Mouse (Mus musculus): ENCODE measurements at regions not wholly inside any gene's neighbourhood (a gene's known extent, or its start where the extent isn't known, plus 50 kb on each side); places are given as distances from the start of the nearest gene placed in this dataset.
"Not testable (repeated sequence)": the region's sequence is repeated elsewhere in the genome, so short reads cannot be mapped to it uniquely, and the experiment has no call there.

DNA sequence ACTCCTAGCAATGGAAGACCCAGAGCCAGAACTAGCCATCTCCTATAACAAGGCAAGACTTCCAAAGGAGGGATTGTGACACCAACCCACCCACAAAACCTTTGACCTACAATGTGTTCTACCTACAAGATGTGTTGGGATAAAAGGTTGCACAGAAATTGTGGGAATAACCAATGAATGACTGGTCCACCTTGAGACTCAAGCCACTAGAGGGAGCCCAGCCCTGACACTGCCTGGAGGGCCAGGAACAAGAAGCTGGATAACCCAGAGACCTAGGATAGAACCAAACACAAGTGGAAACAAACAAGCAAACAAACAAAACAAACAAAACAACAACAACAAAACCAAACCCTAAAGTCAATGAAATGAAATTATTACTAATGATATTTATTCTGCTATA lies 288.8 kb downstream of the Dchs2 start:
- peak in 1 of 2 experiments; percentile 7 for DNase-seq (ENCODE audit: low spot score in 2 of 2)

DNA sequence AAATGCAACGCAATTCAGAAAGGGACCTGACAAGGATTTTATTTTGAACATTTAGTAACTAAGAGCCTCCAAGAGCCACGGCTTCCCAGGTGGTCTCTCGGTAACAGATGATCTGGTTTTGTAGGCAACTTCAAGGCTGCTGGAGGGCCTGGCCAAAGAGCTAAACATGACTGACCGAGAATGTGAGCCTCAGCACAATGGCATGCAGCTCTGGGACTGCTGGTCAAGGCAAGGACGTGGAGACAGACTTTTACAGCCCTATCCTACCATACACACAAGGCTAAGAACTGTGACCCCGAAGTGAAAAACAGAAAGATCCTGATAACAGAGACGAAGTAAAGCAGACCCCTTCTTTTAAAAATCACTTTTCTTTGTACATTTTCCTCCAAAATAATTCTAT lies 296.5 kb downstream of the Dchs2 start:
- no peak for DNase-seq (ENCODE audit: low spot score in 2 of 2)

DNA sequence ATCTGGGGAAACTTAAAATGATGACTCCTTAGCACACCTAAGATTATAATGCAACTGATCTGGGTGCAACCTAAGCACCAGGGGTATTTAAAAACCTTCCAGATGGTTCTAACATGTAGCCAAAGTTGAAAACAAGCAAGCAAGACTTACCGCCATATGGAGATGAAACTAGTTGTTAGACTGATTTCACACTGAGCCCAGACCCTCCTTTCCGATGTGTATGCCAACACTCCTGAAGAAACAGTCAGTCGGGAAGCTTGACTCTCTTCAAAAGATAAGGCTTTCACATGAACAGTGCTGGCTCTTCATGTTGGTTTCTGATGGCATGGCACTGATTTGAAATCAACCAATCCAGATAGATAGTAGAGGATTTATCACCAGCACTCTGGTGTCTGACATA lies 301.6 kb downstream of the Dchs2 start:
- no peak for DNase-seq (ENCODE audit: low spot score in 2 of 2)

DNA sequence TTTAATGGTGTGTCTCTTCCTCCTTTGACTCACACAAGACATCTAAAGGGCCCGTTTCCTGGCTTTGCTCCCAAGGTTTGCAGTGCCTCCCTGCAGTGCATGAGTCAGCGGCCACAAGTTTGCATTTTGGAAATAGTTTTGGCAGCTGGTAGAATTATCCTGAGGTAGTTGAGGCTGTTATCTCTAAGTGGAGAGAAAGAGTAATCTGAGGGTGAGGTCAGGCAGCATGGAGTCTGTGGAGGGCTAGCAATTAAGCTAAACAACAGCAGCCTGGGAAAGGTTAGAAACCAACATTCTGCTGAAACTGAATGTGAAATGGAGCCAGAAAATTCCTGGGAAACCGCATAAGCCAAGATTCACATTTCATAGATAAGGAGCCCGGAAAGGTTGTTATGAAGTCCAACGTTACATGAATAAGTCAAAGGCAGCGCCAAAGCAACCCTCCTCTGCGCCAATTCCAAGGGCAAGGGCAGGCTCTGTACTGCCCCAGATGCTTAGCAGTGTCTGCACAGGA lies 318.5 kb downstream of the Dchs2 start:
- DNase-seq (ENCODE audit: low spot score in 2 of 2): no peak

DNA sequence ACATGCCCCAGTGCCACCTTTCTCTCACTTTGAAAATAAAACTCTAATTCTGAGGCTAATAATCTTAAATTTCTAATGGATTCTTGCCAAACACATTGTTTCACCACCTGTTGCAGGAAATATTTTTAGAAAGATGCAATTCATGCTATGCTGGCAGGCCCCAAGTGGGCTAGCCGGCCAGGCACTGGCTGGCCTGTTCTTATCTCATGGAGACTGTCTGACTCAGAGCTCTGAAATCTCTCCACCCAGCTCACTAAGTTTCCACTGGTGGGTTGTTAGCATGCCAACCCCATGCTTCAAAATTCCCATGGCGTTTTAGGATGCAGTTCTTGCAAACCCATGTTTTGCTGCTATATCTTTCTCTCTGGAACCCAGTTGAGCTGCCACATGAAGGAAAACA lies 315.5 kb upstream of the Sfrp2 start:
- no peak for DNase-seq (ENCODE audit: low spot score in 2 of 2)

DNA sequence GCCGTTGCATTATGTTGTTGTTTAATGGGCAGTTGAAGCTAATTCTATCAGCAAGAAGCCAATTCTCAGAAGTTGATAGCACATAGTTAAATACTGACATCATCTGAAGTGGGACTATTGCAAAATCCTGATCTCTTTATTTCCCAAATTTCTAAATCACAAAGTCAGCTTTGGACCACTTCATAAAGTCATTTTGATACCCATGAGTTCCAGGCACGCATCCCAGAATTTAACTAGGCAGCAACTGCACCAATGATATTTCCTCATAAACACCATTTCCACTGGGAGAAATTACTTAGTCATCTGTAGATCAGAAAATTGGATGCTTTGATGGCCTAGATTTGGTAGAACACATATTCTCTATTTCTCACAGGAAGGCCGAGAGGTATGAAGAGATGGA lies 314.8 kb upstream of the Sfrp2 start:
- no peak for DNase-seq (ENCODE audit: low spot score in 2 of 2)

DNA sequence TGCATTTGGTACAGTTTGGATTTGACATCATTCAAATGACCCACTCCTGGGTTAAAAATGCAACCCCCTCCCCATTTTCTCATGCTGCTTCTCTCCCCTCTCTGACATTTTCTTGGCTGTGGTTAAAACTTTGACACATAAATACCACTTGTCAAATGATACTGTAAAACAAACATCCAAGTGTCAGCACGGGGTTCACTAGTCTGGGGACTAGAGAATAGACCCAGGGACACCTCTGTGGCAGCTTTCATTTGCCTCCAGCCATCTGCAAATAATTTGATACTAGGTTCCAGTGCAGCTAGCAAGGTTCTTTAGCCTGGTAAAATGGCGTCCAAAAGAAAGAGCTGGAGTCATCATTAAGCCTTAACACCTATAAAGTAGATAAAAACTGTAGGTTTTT lies 312.7 kb upstream of the Sfrp2 start:
- no peak for DNase-seq (ENCODE audit: low spot score in 2 of 2)

DNA sequence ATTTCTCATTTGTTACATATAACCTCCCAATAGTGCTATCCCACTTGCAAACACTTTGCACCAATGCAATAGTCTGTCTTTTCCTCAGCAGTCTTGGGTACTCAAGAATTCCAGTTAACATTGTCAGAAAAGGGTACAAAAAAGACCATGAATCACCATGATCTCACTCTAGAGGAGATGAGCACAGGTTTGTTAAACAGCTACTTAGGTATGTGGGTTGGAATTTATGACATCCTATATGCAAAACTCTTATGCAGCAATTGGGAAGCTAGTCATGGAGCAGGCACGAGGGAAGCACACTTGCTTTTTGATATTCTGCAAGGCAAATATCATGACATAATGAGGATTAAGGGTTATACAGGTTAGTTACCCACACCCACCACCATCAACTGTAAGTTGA lies 307.7 kb upstream of the Sfrp2 start:
- DNase-seq (ENCODE audit: low spot score in 2 of 2): no peak

DNA sequence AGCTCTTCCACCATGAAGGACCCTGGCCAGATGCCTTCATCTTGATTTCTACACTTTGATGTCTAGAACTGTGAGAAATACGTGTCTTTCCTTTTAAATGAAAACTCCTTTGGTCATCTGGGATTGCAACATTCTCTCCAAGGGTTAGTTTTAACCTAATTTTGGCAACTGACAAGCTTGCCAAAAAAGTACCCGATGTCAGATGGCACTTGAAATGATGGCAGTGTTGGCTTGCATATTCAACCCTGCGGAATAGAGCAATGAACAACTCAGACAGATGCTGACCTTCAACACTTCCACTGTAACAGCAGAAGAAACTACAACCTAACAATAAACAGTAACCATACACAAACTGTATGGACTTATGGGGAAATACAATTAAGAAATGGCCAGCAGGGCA lies 286.9 kb upstream of the Sfrp2 start:
- no peak for DNase-seq (ENCODE audit: low spot score in 2 of 2)

DNA sequence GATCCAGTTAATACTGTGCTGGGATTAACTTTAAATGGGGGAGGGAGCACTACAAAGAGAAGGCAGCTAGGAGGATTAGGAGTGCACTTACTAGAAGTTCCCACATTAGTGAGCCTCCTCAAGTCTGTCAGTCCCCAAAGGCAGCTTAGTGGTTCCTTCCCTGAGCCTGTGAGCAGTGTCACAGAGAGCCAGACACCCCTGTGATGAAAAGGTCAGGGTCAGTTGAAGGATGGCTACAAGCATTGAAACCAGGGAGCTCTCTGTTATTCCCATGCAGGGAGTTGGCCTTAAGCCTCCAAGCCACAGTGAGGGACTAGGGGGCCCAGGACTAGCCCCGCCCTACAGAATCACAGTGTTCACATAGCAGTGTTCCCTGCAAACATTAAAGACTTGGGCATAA lies 285.9 kb upstream of the Sfrp2 start:
- DNase-seq (ENCODE audit: low spot score in 2 of 2): no peak

DNA sequence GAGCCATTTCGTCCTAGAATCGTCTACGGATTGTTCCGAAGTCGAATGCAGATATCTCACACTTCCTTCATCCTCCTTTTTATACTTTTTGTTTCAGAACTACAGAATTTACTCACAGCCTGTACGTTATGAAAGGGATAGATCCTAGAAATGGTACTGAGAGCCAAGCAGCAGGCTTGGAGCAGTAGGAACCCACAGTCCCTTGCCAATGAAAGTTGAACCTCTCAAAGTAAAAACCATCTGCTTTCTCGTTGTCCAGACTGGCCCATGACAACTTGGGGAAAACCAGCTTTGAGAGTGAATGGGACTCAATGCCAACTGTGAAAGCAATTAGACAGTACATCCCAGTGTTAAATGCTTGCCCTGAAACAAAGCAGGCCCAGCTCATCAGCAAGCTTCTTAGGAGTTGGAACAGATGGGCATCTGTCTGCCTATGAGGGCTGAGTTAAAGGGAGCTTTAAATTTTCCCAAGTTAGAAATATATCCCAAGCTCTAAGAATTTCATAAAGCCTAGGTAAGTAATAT lies 279.9 kb upstream of the Sfrp2 start:
- no peak for DNase-seq (ENCODE audit: low spot score in 2 of 2)

DNA sequence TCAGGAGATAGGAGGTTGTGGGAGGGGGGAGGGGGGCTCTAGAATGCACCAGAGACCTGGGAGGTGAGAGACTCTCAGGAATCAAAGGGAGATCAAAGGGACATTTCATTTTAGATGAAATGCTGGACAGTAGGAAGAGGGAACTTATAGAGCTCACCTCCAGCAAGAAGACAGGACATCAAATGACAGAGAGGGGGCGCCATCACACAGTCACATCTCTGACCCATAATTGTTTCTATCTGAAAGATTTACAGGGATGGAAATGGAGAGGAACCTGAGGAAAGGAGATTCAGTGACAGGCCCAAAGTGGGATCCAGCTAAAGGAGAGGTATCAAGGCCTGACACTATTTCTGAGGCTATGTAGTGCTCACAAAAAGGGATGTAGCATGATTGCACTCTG lies 270.5 kb upstream of the Sfrp2 start:
- peak in 1 of 2 experiments; percentile 23 for DNase-seq (ENCODE audit: low spot score in 2 of 2)

DNA sequence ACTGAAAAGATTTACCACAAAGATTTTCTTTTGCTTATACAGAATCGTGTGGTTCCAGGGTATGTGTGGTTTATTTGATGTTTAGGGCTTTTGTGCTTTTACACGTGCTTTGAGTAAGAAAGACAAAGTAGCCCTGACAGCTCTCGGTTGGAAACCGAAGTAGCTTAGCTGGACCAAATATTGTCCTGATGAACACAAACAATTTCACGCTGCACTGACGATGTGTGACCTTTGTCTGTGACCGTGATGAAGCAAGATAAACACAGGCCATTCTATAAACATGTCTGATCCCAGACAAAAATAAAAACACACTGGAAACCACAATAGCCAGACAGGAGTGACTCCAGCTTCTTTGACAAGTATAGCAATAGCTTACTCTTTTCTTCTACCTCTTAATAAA lies 262.2 kb upstream of the Sfrp2 start:
- no peak for DNase-seq (ENCODE audit: low spot score in 2 of 2)

DNA sequence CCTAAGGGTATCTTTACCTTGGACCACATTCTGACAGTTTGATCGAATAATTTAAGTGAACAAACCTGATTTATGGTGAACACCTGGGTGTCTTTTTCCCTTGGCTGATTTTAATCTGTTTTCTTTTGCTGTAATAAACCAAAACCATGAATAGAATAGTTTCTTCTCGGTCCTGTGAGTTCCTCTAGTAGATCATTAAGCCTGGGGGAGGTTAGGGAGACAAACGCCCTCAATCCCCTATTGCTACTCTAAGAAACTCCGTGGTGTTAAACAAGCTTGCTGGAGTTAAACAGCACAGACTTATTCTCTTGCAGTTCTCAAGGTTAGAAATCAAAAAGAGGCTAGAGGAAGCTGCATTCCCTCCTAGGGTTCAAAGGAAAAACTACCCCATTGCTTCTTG lies 249.5 kb upstream of the Sfrp2 start:
- DNase-seq (ENCODE audit: low spot score in 2 of 2): no peak

DNA sequence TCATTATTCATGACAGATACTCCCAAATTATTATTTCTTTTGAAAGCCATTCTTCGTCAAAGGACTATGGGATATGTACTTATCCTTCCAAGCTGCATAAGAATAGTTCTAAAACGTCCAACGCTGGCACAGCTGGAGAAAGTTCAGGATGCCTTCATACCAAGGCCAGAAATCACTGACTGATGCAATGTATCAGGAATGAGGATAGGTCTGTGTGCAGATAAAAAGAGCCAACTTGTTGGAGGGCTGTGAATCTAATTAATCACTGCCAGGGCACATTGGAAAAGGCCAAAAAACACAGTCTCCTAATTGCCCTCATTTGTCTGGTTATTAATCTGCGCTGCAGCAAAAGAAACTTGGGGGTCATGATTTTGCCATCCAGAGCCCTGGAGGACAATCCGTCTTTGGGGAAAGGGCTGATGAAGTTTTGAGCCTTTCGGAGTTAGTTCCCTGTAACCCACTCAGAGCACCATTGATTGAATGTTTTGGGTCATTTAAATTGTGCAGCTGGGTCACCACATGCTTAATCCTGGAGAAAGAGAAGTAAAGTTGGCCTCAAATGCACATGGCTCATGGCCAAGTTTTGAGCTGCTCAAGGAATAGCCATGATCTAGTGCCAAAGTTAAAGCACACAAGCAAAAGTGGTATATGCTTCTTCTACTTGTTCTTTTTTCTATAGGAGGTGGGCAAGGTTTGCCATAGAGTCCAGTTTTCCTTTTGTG lies 248.0 kb upstream of the Sfrp2 start:
- DNase-seq (ENCODE audit: low spot score in 2 of 2): peak in 1 of 2 experiments; percentile 23

DNA sequence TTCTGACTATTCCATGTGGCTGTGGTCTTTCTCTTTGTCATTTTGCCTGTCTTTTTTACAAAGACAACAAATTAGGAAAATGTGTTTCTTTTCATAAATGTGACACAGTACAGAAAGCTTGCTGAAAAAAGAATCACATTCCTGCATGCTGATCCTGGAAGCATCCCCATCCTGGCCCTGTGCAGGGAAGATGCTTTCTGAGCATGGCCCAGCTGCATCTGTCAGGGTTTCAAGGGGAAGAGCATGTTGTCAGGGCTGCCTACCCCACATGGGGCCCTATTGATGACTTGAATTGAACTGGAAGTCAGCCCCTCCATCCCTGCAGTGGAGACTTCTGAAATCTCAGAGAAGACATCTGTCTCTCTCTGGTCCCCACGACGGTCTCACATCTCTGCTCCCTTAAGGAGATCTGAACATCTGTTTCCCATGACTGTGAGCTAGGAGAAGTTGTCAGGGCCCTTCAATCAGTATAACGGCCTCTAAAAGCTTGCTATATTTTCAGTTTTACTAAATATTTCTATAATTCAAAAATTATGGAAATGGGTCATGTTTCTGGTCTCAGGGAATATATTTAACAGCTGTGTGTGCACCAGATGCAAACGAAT lies 235.8 kb upstream of the Sfrp2 start:
- no peak for DNase-seq (ENCODE audit: low spot score in 2 of 2)

DNA sequence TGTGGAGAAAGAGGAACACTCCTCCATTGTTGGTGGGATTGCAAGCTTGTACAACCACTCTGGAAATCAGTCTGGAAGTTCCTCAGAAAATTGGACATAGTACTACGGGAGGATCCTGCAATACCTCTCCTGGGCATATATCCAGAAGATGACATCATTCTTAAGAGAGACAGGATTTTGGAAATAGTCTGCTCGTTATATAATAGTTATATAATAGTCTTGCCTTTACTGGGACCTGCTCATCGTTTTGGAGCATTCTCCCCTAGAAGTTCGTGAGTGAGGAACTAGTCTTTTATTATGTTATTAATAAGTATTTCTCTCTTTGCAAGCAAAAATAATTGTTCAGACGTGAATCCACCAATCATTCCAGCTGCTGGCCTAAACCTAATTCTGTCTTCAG lies 229.5 kb upstream of the Sfrp2 start:
- not testable (repeated sequence) for DNase-seq (ENCODE audit: low spot score in 2 of 2)

DNA sequence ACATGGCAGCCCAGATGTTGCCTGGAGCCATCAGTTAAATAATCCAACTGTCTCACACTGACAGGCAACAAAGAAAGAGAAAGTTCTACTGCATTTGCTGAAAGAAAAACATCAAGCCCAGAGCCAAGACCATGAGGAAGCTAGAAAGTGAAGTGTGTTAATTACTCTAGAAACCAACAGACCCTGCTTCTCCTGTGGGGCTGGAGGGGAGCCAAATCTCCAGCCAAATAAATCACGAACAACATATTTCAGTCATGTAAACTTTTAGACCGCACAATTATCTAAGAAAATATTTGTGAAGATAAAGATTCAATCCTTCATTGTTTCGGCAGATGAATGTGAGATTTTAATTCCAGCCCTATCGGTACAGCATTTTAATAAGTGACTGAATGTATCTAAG lies 228.9 kb upstream of the Sfrp2 start:
- peak in 1 of 2 experiments; percentile 5 for DNase-seq (ENCODE audit: low spot score in 2 of 2)

DNA sequence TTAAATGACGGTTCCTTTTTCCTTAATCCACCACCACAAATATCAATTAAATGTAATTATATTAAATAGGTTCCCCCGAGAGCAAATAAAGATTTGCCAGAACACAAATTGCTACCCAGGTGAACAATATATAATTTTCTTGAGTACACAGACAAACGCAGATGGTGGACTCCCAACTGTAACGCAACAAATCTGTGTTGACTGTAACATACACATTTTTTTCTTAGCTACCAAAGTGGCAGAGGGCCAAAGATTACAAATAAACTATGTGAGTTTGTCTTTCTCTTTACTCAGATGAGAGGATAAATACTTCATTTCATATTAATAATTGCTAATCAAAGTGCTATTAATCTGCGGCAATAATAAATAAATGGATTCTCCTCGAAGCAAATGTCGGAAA lies 228.4 kb upstream of the Sfrp2 start:
- DNase-seq (ENCODE audit: low spot score in 2 of 2): no peak

DNA sequence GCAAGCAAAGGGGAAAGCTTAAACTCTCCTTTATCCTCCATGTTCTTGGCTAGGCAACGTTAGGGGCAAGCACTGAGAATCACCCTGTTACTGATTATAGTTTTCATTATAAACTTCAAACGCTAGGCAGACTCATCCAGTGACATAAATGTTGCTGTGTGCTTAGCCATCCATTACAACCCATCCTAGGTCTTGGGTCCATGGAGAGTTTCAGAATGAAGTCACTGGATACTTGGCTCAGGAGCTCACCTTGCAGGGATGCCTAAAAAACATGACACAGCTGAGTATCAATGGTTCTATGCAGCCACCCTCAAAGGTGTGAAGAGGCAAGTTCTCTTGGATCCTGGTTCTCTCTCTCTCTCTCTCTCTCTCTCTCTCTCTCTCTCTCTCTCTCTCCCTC lies 227.2 kb upstream of the Sfrp2 start:
- no peak for DNase-seq (ENCODE audit: low spot score in 2 of 2)

DNA sequence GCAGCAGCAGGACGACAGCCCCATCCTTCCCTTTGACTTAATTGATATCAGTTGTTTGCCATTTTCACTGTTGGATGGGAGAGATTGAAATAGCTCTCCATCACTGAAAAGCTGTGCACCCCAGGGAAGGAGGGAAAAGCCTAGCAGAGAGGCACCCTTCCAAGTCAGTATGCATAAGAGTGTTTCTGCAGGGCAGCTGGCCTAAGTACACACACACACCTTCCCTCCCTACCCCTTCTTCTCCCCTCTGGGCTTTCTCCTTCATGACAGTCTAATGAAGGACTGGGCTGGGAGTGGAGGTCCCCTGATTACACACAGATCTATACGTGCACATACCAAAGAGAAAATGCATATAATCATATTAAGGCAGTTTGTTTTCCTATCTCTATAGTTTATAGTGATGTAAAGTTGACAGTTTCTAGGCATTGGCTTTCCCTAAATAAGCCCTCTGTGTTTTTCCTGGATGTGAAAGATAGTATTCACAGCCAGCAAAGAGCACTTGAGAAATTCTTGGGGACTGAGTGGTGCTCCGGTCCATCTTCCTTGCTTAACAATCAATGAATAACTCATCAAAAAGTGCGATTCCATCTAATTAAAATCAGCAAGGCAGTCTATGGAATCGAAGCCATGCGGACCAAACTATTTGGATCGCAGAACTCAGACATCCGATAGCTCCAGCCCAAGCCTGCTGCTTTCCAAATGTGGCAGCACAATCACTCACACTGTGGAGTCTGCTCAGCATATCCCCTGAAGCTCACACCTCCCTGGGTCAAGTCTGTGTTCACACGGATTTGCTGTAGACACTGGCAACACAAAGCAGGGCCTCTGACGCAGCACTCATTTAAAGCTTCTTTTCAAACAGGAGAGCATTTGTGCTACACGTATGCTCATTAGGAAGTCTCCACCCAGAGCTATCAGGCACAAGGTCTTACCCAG lies 224.9 kb upstream of the Sfrp2 start:
- no peak for DNase-seq (ENCODE audit: low spot score in 2 of 2)

DNA sequence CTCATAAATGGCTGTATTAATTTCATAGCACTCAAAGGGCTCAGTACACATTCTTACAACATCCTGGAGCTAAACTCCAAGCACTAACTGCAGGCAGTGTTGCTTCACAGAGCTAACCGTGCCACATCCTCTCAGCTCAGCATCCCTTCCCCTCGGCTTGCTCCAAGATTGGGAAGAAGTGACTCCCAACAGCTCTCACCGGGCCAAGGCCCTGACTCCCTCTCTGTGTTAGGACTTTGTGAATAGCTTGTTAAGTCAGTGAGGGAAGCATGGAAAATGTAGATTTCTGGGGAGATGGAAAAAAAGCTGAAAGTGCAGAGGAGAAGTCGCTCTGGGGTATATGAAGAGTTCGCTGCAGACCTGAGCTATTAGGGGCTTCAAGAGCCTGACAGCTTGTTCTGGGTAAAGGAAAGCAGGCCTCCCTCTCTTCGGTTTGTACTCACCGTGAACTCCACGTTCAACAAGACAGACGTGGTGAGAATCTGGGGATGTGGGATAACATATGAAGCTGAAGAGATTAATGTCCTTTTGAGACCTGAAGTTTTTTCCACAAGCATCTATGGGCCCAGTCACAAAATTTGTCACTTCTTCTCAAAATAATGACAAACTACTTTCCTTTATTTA lies 213.5 kb upstream of the Sfrp2 start:
- DNase-seq (ENCODE audit: low spot score in 2 of 2): no peak
